Comparison of ENCODE assay signal across 8 mouse cellular contexts in genomic region chr3:116905898-116906297, GRCm38 (mm10). TPM values are rescaled to one million over a fixed set of nuclear protein-coding genes. Genes with fewer than 3 reads are reported as not detected.
A peak's percentile ranks its signal among the peaks of the same experiment; 100 is the strongest.
DNase-seq lines count a peak whose midpoint lies in the region; ATAC-seq and TF ChIP-seq lines count a peak whose summit lies in the region.

No protein-coding gene starts in this region.

- H3K4me3 ChIP-seq in intestine, embryonic 14.5 days (ENCODE audit: low read depth, low read length), result no peak overlapping the region
- no peak overlapping the region for H3K4me3 ChIP-seq in intestine, postnatal 0 days (ENCODE audit: low read depth, low read length)

- 81% methylated on average over 16 of the region's 16 CpGs for WGBS in intestine, embryonic 14.5 days
- 83% methylated on average over 16 of the region's 16 CpGs for WGBS in intestine, postnatal 0 days

- H3K9me3 ChIP-seq in intestine, embryonic 14.5 days (ENCODE audit: control insufficient read depth, low read length), result no peaks in the 10 kb centered on the region
- no peaks in the 10 kb centered on the region for H3K9me3 ChIP-seq in intestine, postnatal 0 days (ENCODE audit: control insufficient read depth)

- no peak for ATAC-seq in intestine, embryonic 14.5 days (replicated peaks; ENCODE audit: low FRiP score, low TSS enrichment, low read depth)
- no peak for ATAC-seq in intestine, postnatal 0 days
- peak; percentile 92 for ATAC-seq in frontal cortex, adult (ENCODE audit: low TSS enrichment)
- no peak for ATAC-seq in granulocyte monocyte progenitor cell, adult 5-6 weeks (replicated peaks; ENCODE audit: poor library complexity, severe bottlenecking)
- ATAC-seq in megakaryocyte-erythroid progenitor cell, adult 5-6 weeks (replicated peaks; ENCODE audit: low FRiP score, low TSS enrichment, poor library complexity, severe bottlenecking), result no peak
- ATAC-seq in inflammation-experienced regulatory T-cells, adult 6 months, result no peak

- H3K36me3 ChIP-seq in intestine, embryonic 14.5 days (ENCODE audit: control insufficient read depth, insufficient read depth, low read length), result no peaks in the 10 kb centered on the region
- H3K36me3 ChIP-seq in intestine, postnatal 0 days (ENCODE audit: control insufficient read depth, insufficient read depth), result peaks cover 10% of the 10 kb centered on the region; the same call in 1 of the 2 replicates

- DNase-seq in intestine, embryonic 14.5 days (ENCODE audit: low spot score), result peak; percentile 50
- peak; percentile 57 for DNase-seq in layer of hippocampus, adult 11-12 months (ENCODE audit: low spot score)
- DNase-seq in right cerebral cortex, postnatal 25 days, result peak; percentile 77

- no peaks in the 10 kb centered on the region for H3K27me3 ChIP-seq in intestine, embryonic 14.5 days (replicated peaks; ENCODE audit: control insufficient read depth, insufficient read depth, low read length)
- no peaks in the 10 kb centered on the region for H3K27me3 ChIP-seq in intestine, postnatal 0 days (replicated peaks; ENCODE audit: control insufficient read depth, insufficient read depth, low read length)

- H3K4me1 ChIP-seq in intestine, embryonic 14.5 days (replicated peaks; ENCODE audit: control insufficient read depth, insufficient read depth, low read length), result no peaks in the 10 kb centered on the region
- no peaks in the 10 kb centered on the region for H3K4me1 ChIP-seq in intestine, postnatal 0 days (replicated peaks; ENCODE audit: control insufficient read depth, insufficient read depth, low read length)

- H3K27ac ChIP-seq in intestine, embryonic 14.5 days (ENCODE audit: low read depth), result no peak overlapping the region
- H3K27ac ChIP-seq in intestine, postnatal 0 days (ENCODE audit: low read depth, low read length), result no peak overlapping the region

- TF ChIP-seq CTCF in intestine, postnatal 0 days (IDR thresholded peaks at IDR 0.05; ENCODE audit: low read depth), result no peak

- H3K9ac ChIP-seq in intestine, embryonic 14.5 days (ENCODE audit: low read length), result no peak overlapping the region
- no peak overlapping the region for H3K9ac ChIP-seq in intestine, postnatal 0 days (ENCODE audit: low read depth, low read length)

- no peak overlapping the region for H3K4me2 ChIP-seq in intestine, embryonic 14.5 days (ENCODE audit: low read length)
- no peak overlapping the region for H3K4me2 ChIP-seq in intestine, postnatal 0 days (replicated peaks; ENCODE audit: low read depth)

RNA-seq across cellular contexts. Expression of gene Frrs1, which starts 46.6 kb away (rescaled TPM):
- polyA plus RNA-seq in intestine, embryonic 14.5 days (2014; fragmentation: Nextera tagmentation; extraction: Ambion mirVana), result 35.1 and 36.7 TPM in 2 replicates
- 18.6 and 18.9 TPM in 2 replicates for polyA plus RNA-seq in intestine, postnatal 0 days (2015; fragmentation: Nextera tagmentation; extraction: Ambion mirVana)
- 77.3 and 86.5 TPM in 2 replicates for total RNA-seq in granulocyte monocyte progenitor cell, adult 5-6 weeks (2014; fragmentation: Nextera tagmentation)
- 40.2 and 56.2 TPM in 2 replicates for total RNA-seq in granulocyte monocyte progenitor cell, adult 5-6 weeks (2017)
- 59.9 and 65.4 TPM in 2 replicates for total RNA-seq in megakaryocyte-erythroid progenitor cell, adult 5-6 weeks (2014; fragmentation: Nextera tagmentation)
- 29.3 and 37.6 TPM in 2 replicates for total RNA-seq in megakaryocyte-erythroid progenitor cell, adult 5-6 weeks (2017)
- 10 to 100 TPM; 11.5 to 44.9 (median 39.7) TPM for polyA plus RNA-seq in inflammation-experienced regulatory T-cells, adult 6 months (2017; shearing (Covaris generic))
